Mouse (Mus musculus) kidney, postnatal 0 days (tissue): ENCODE measurements around the gene Ly6g6d. TPM values are rescaled to one million over a fixed set of nuclear protein-coding genes. Genes with fewer than 3 reads are reported as not detected.

Experiments used
- ATAC-seq: fragments of 200-750 bp; cut with Nextera tagmentation; replicated peaks from 2 replicates; pipeline ENCODE4 v1.8.0; 2017; ENCODE audit warnings: low read depth, moderate number of reproducible peaks, moderate TSS enrichment, moderate library complexity; ENCODE audit not compliant: low FRiP score
- DNase-seq: peaks from one replicate; pipeline ENCODE4 v3.0.0-alpha.2; 2016; ENCODE audit warnings: low spot score
- H3K27ac ChIP-seq: fragments of 300-500 bp; sonication (generic); 2 replicates; pipeline ENCODE4 v1.5.1; 2014; ENCODE audit warnings: mild to moderate bottlenecking
- H3K27me3 ChIP-seq: fragments of 300-500 bp; sonication (generic); 2 replicates; pipeline ENCODE4 v1.6.1; 2014; ENCODE audit warnings: low read length, mixed read lengths; ENCODE audit not compliant: insufficient read depth
- H3K36me3 ChIP-seq: fragments of 300-500 bp; sonication (generic); 2 replicates; pipeline ENCODE4 v1.6.1; 2014; ENCODE audit warnings: low read length, mixed read lengths; ENCODE audit not compliant: insufficient read depth
- H3K4me1 ChIP-seq: fragments of 300-500 bp; sonication (generic); replicated peaks from 2 replicates; pipeline ENCODE4 v1.6.1; 2014; ENCODE audit warnings: antibody characterized with exemption, low read length, mixed read lengths; ENCODE audit not compliant: insufficient read depth
- H3K4me2 ChIP-seq: fragments of 300-500 bp; sonication (generic); 2 replicates; pipeline ENCODE4 v1.6.1; 2014; ENCODE audit warnings: mild to moderate bottlenecking, low read length, moderate library complexity, mixed read lengths
- H3K4me3 ChIP-seq: fragments of 300-500 bp; sonication (generic); replicated peaks from 2 replicates; pipeline ENCODE4 v1.5.1; 2014; ENCODE audit warnings: low read depth, low read length
- H3K9ac ChIP-seq: fragments of 300-500 bp; sonication (generic); 2 replicates; pipeline ENCODE4 v1.6.1; 2014; ENCODE audit warnings: low read depth, low read length
- H3K9me3 ChIP-seq: fragments of 300-500 bp; sonication (generic); replicated peaks from 2 replicates; pipeline ENCODE4 v1.6.1; 2016; ENCODE audit warnings: low read length, inconsistent platforms, mixed read lengths
- CTCF ChIP-seq: IDR thresholded peaks from 2 replicates; pipeline ENCODE4 v1.5.1; 2016; ENCODE audit warnings: antibody characterized with exemption, low read depth, mild to moderate bottlenecking, moderate library complexity
- WGBS: fragments of 180-500 bp; shearing (Covaris S2); extraction: QIAGEN DNeasy Blood & Tissue Kit; methylation state at CpG from one replicate; pipeline ENCODE4 v1.1.7; 2014; 5-methylcytosine and 5-hydroxymethylcytosine counted together
- polyA plus RNA-seq: library from polyadenylated mRNA; unstranded; fragments of >200 nt; fragmentation: Nextera tagmentation; extraction: Ambion mirVana; gene quantifications from 2 replicates; pipeline ENCODE4 v1.2.1, GENCODE M21; 2015

Ly6g6d gene
- polyA plus RNA-seq, 1 experiment from 2014 or later: 7.6 TPM

- no peak for ATAC-seq
- H3K4me2 ChIP-seq: no peak overlapping the region
- 40% methylated on average over 18 of the region's 19 CpGs for WGBS
Observed at GRCm38 (mm10) chr17:35029691-35030532, 48.0 kb downstream of the Ly6g6d start.

GRCm38 (mm10) chr17:35028315-35028714, 49.5 kb downstream of the Ly6g6d start:
- WGBS: 69% methylated on average over 2 of the region's 2 CpGs
- Histone ChIP-seq H3K4me3 (no peak overlapping the region), H3K9ac (no peak overlapping the region), H3K36me3 (no peaks in the 10 kb centered on the region), H3K27me3 (no peaks in the 10 kb centered on the region), H3K4me1 (no peaks in the 10 kb centered on the region), H3K9me3 (no peaks in the 10 kb centered on the region), H3K4me2 (no peak overlapping the region), H3K27ac (no peak overlapping the region)
- no peak for TF ChIP-seq CTCF
- ATAC-seq (no peak), DNase-seq (no peak)

More at GRCm38 (mm10) chr17:35029691-35030532, 48.0 kb downstream of the Ly6g6d start:
- no peaks in the 10 kb centered on the region for H3K27me3 ChIP-seq
- H3K9me3 ChIP-seq: no peaks in the 10 kb centered on the region
- no peaks in the 10 kb centered on the region for H3K36me3 ChIP-seq
- no peak overlapping the region for H3K27ac ChIP-seq
- no peak overlapping the region for H3K9ac ChIP-seq
- H3K4me1 ChIP-seq: no peaks in the 10 kb centered on the region
- peak; percentile 66 for TF ChIP-seq CTCF
- peak; percentile 41 for DNase-seq
- no peak overlapping the region for H3K4me3 ChIP-seq

- DNase-seq: no peak
- no peak within 1 kb of the TSS for H3K9ac ChIP-seq
- H3K27ac ChIP-seq: no peak within 1 kb of the TSS
- WGBS: 37% methylated on average over 13 of the region's 13 CpGs
- no peak for TF ChIP-seq CTCF
- no peaks in the 10 kb centered on the region for H3K36me3 ChIP-seq
- H3K9me3 ChIP-seq: no peaks in the 10 kb centered on the region
- no peak within 1 kb of the TSS for H3K4me3 ChIP-seq
- H3K4me2 ChIP-seq: no peak within 1 kb of the TSS
- no peaks in the 10 kb centered on the region for H3K27me3 ChIP-seq
- ATAC-seq: no peak
- H3K4me1 ChIP-seq: no peaks in the 10 kb centered on the region
Observed at GRCm38 (mm10) chr17:35027277-35028068, 50.4 kb downstream of the Ly6g6d start, which contains the start of gene Sapcd1. TSS of gene Sapcd1 (minus strand) at chr17:35028016.

- no peak overlapping the region for H3K27ac ChIP-seq
- H3K9ac ChIP-seq: no peak overlapping the region
- no peaks in the 10 kb centered on the region for H3K4me1 ChIP-seq
- no peak for ATAC-seq
- no peaks in the 10 kb centered on the region for H3K36me3 ChIP-seq
- no peak overlapping the region for H3K4me3 ChIP-seq
- no peaks in the 10 kb centered on the region for H3K9me3 ChIP-seq
- H3K27me3 ChIP-seq: no peaks in the 10 kb centered on the region
- no peak for DNase-seq
- 53% methylated on average over 5 of the region's 5 CpGs for WGBS
- no peak overlapping the region for H3K4me2 ChIP-seq
- TF ChIP-seq CTCF: no peak
Observed at GRCm38 (mm10) chr17:35026206-35026605, 51.7 kb downstream of the Ly6g6d start.

GRCm38 (mm10) chr17:35024691-35025488, 53.0 kb downstream of the Ly6g6d start:
- Histone ChIP-seq H3K36me3 (no peaks in the 10 kb centered on the region), H3K27ac (no peak overlapping the region), H3K4me2 (no peak overlapping the region), H3K4me3 (no peak overlapping the region), H3K4me1 (no peaks in the 10 kb centered on the region), H3K9me3 (no peaks in the 10 kb centered on the region), H3K27me3 (no peaks in the 10 kb centered on the region), H3K9ac (no peak overlapping the region)
- WGBS: 54% methylated on average over 7 of the region's 10 CpGs
- no peak for TF ChIP-seq CTCF
- ATAC-seq (no peak), DNase-seq (no peak)

GRCm38 (mm10) chr17:35024261-35024660, 53.6 kb downstream of the Ly6g6d start:
- Histone ChIP-seq H3K4me2 (no peak overlapping the region), H3K36me3 (no peaks in the 10 kb centered on the region)

More at GRCm38 (mm10) chr17:35024261-35024660, 53.6 kb downstream of the Ly6g6d start:
- no peak for DNase-seq
- Histone ChIP-seq H3K9ac (no peak overlapping the region), H3K27me3 (no peaks in the 10 kb centered on the region), H3K4me3 (no peak overlapping the region), H3K4me1 (no peaks in the 10 kb centered on the region), H3K9me3 (no peaks in the 10 kb centered on the region), H3K27ac (no peak overlapping the region)
- 62% methylated on average over 13 of the region's 13 CpGs for WGBS
- no peak for TF ChIP-seq CTCF
- ATAC-seq: no peak
